Comparison of ENCODE assay signal across 8 mouse cellular contexts in the genomic region with DNA sequence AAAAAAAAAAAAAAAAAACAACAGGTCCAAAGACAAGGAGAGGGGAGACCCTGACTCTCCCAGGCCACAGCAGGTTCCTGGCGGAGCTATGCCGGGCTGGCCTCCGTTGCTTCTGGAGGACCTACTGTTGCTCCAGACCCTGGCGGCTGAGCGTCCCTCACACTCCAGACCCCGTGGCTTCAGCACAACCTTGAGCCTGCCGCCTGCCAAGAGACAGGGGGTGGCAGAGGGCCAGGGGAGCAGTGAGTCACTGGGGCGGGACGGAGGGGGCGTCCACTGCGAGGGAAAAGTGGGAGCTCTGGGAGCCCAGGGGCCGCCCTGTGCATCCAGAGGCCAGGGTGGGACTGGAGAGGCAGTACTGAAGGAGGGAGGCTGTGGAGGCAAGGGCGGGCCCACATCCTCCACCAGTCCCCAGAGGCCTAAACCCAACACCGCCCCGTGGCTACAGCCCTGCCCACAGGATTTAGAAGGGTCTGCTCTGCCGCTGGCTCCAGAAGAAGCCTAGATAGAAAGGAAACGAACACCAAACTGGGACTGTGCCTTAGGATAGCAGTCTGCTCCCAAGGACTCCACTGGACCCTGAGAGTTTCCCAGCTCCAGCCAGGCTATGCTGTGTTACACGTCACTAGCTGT.
DNase-seq lines count a peak whose midpoint lies in the region; ATAC-seq lines count a peak whose summit lies in the region.

No protein-coding gene starts in this region.

- H3K36me3 ChIP-seq in lung, embryonic 16.5 days (ENCODE audit: control insufficient read depth, insufficient read depth, low read length), result no peaks in the 10 kb centered on the region

- 21% methylated on average over 18 of the region's 18 CpGs for WGBS in lung, embryonic 16.5 days

- H3K9me3 ChIP-seq in lung, embryonic 16.5 days (ENCODE audit: control insufficient read depth, low read length), result no peaks in the 10 kb centered on the region

- no peaks in the 10 kb centered on the region for H3K27me3 ChIP-seq in lung, embryonic 16.5 days (ENCODE audit: control insufficient read depth, insufficient read depth, low read depth, low read length)

- H3K4me1 ChIP-seq in lung, embryonic 16.5 days (replicated peaks; ENCODE audit: control insufficient read depth, insufficient read depth, low read length), result peaks cover 15% of the 10 kb centered on the region

- H3K4me2 ChIP-seq in lung, embryonic 16.5 days (ENCODE audit: low read depth, low read length), result peak overlapping the region; percentile 29

- H3K4me3 ChIP-seq in lung, embryonic 16.5 days (ENCODE audit: low read length), result peak overlapping the region; percentile 13; the same call in 1 of the 2 replicates

- peak; percentile 96 for ATAC-seq in lung, embryonic 16.5 days (ENCODE audit: low read depth)

- DNase-seq in MN1 (ENCODE audit: low spot score), result peak; percentile 85
- DNase-seq in cerebellum, adult 11 months, result peak; percentile 69
- DNase-seq in frontal cortex, postnatal 10 days (ENCODE audit: low spot score in 2 of 2), result peak; percentile 58 to 64
- DNase-seq in heart, postnatal 4 days, result peak; percentile 96
- DNase-seq in layer of hippocampus, adult 8-10 months (ENCODE audit: low spot score in 2 of 2), result peak; percentile 44 to 52
- DNase-seq in right cerebral cortex, postnatal 14 days, result peak; percentile 65
- no peak for DNase-seq in thymus, postnatal 0 days (ENCODE audit: low spot score)

- peak overlapping the region; percentile 86 for H3K27ac ChIP-seq in lung, embryonic 16.5 days (ENCODE audit: low read length)

- peak overlapping the region; percentile 40 for H3K9ac ChIP-seq in lung, embryonic 16.5 days (ENCODE audit: low read length)
